Comparison of ENCODE assay signal across 8 mouse cellular contexts in genomic region chr3:103801631-103802531, GRCm38 (mm10). TPM values are rescaled to one million over a fixed set of nuclear protein-coding genes. Genes with fewer than 3 reads are reported as not detected.
A peak's percentile ranks its signal among the peaks of the same experiment; 100 is the strongest.
DNase-seq lines count a peak whose midpoint lies in the region; ATAC-seq and TF ChIP-seq lines count a peak whose summit lies in the region.

No protein-coding gene starts in this region.

- no peak overlapping the region for H3K9ac ChIP-seq in hindbrain, postnatal 0 days (replicated peaks; ENCODE audit: low read length)
- no peak overlapping the region for H3K9ac ChIP-seq in forebrain, embryonic 13.5 days

- H3K36me3 ChIP-seq in hindbrain, postnatal 0 days (ENCODE audit: insufficient read depth, low read length), result peaks cover 21% of the 10 kb centered on the region
- H3K36me3 ChIP-seq in forebrain, embryonic 13.5 days (ENCODE audit: poor library complexity, severe bottlenecking), result peaks cover 37% of the 10 kb centered on the region

- TF ChIP-seq CTCF in gastrocnemius, adult 2 months (IDR thresholded peaks at IDR 0.05), result no peak
- no peak for TF ChIP-seq CTCF in hindbrain, postnatal 0 days (IDR thresholded peaks at IDR 0.05; ENCODE audit: low read depth)

- no peaks in the 10 kb centered on the region for H3K4me1 ChIP-seq in hindbrain, postnatal 0 days (ENCODE audit: insufficient read depth, low read length)
- no peaks in the 10 kb centered on the region for H3K4me1 ChIP-seq in forebrain, embryonic 13.5 days

- peak; percentile 99 for DNase-seq in Muller cell, postnatal 12 days (ENCODE audit: inconsistent ontology term)
- DNase-seq in c-Kit-positive CD71-negative TER-119-negative erythroid progenitor cells, embryonic 14.5 days (ENCODE audit: low read depth), result peak; percentile 56
- DNase-seq in gastrocnemius, adult 2 months, result peak; percentile 87
- DNase-seq in hindbrain, postnatal 0 days (ENCODE audit: low spot score), result peak; percentile 64
- DNase-seq in layer of hippocampus, postnatal 36 days, result peak; percentile 68 to 73
- peak; percentile 77 for DNase-seq in lung, postnatal 14 days
- DNase-seq in spleen, postnatal 36 days (ENCODE audit: low spot score in 2 of 2), result peak; percentile 70 to 75

- intact Hi-C loops in gastrocnemius, adult 2 months (cut with DNase I), result no loop called here

- WGBS in hindbrain, postnatal 0 days, result 70% methylated on average over 10 of the region's 10 CpGs
- WGBS in forebrain, embryonic 13.5 days, result 91% methylated on average over 10 of the region's 10 CpGs

- peak; percentile 85 for ATAC-seq in hindbrain, postnatal 0 days
- ATAC-seq in forebrain, embryonic 13.5 days, result no peak

- H3K4me3 ChIP-seq in gastrocnemius, adult 2 months, result peak overlapping the region; percentile 37
- H3K4me3 ChIP-seq in hindbrain, postnatal 0 days (ENCODE audit: low read length), result no peak overlapping the region
- H3K4me3 ChIP-seq in forebrain, embryonic 13.5 days, result no peak overlapping the region

- no peak overlapping the region for H3K4me2 ChIP-seq in hindbrain, postnatal 0 days (ENCODE audit: low read depth, low read length)
- H3K4me2 ChIP-seq in forebrain, embryonic 13.5 days, result no peak overlapping the region

- H3K9me3 ChIP-seq in hindbrain, postnatal 0 days (ENCODE audit: low read length), result no peaks in the 10 kb centered on the region
- H3K9me3 ChIP-seq in forebrain, embryonic 13.5 days (replicated peaks), result no peaks in the 10 kb centered on the region

- no peaks in the 10 kb centered on the region for H3K27me3 ChIP-seq in hindbrain, postnatal 0 days (ENCODE audit: insufficient read depth, low read length)
- H3K27me3 ChIP-seq in forebrain, embryonic 13.5 days, result no peaks in the 10 kb centered on the region

- H3K27ac ChIP-seq in gastrocnemius, adult 2 months, result peak overlapping the region; percentile 88
- peak overlapping the region; percentile 57; the same call in 1 of the 2 replicates for H3K27ac ChIP-seq in hindbrain, postnatal 0 days
- no peak overlapping the region for H3K27ac ChIP-seq in forebrain, embryonic 13.5 days

RNA-seq across cellular contexts. Expression of gene Dclre1b, which starts 7.4 kb away (rescaled TPM):
- total RNA-seq in gastrocnemius, adult 2 months (2021), result 1 to 10 TPM; 6.4 to 8.6 TPM
- 3.0 and 7.9 TPM in 2 replicates for total RNA-seq in hindbrain, postnatal 0 days (2014; rRNA removed)
- polyA plus RNA-seq in hindbrain, postnatal 0 days (2015; fragmentation: Nextera tagmentation; extraction: Ambion mirVana), result 15.4 and 19.1 TPM in 2 replicates
- total RNA-seq in layer of hippocampus, postnatal 36 days (2021), result 10 to 100 TPM in 1 of 2 experiments, 1 to 10 TPM in 1; 5.9 to 14.0 TPM
- polyA plus RNA-seq in forebrain, embryonic 13.5 days (2015; fragmentation: Nextera tagmentation; extraction: Ambion mirVana), result 31.0 and 32.7 TPM in 2 replicates

RNA-seq across cellular contexts. Expression of gene Ap4b1, which starts 7.4 kb away (rescaled TPM):
- total RNA-seq in gastrocnemius, adult 2 months (2021), result 1 to 10 TPM; 7.1 to 8.8 TPM
- total RNA-seq in hindbrain, postnatal 0 days (2014; rRNA removed), result 16.1 and 25.8 TPM in 2 replicates
- polyA plus RNA-seq in hindbrain, postnatal 0 days (2015; fragmentation: Nextera tagmentation; extraction: Ambion mirVana), result 16.4 and 20.1 TPM in 2 replicates
- total RNA-seq in layer of hippocampus, postnatal 36 days (2021), result 10 to 100 TPM; 11.7 to 12.8 TPM
- polyA plus RNA-seq in forebrain, embryonic 13.5 days (2015; fragmentation: Nextera tagmentation; extraction: Ambion mirVana), result 23.2 and 25.0 TPM in 2 replicates

RNA-seq across cellular contexts. Expression of gene Gm43064, which starts 7.5 kb away (rescaled TPM):
- under 1 TPM; 0.46 to 0.47 TPM for total RNA-seq in gastrocnemius, adult 2 months (2021)
- 1.1 and 1.9 TPM in 2 replicates for total RNA-seq in hindbrain, postnatal 0 days (2014; rRNA removed)
- 0.24 TPM in 1 of 2 replicates, not detected in the other for polyA plus RNA-seq in hindbrain, postnatal 0 days (2015; fragmentation: Nextera tagmentation; extraction: Ambion mirVana)
- total RNA-seq in layer of hippocampus, postnatal 36 days (2021), result under 1 TPM; 0.25 to 0.58 TPM
- polyA plus RNA-seq in forebrain, embryonic 13.5 days (2015; fragmentation: Nextera tagmentation; extraction: Ambion mirVana), result not detected in 2 replicates

RNA-seq across cellular contexts. Expression of gene Hipk1, which starts 10.5 kb away (rescaled TPM):
- total RNA-seq in gastrocnemius, adult 2 months (2021), result 10 to 100 TPM; 67.2 to 73.7 TPM
- total RNA-seq in hindbrain, postnatal 0 days (2014; rRNA removed), result 52.6 and 59.3 TPM in 2 replicates
- 8.1 and 8.4 TPM in 2 replicates for polyA plus RNA-seq in hindbrain, postnatal 0 days (2015; fragmentation: Nextera tagmentation; extraction: Ambion mirVana)
- 100 to 1,000 TPM; 122 to 138 TPM for total RNA-seq in layer of hippocampus, postnatal 36 days (2021)
- 13.0 and 14.5 TPM in 2 replicates for polyA plus RNA-seq in forebrain, embryonic 13.5 days (2015; fragmentation: Nextera tagmentation; extraction: Ambion mirVana)

RNA-seq across cellular contexts. Expression of gene Bcl2l15, which starts 30.5 kb away (rescaled TPM):
- total RNA-seq in gastrocnemius, adult 2 months (2021), result under 1 TPM; 0.23 to 0.73 TPM
- total RNA-seq in hindbrain, postnatal 0 days (2014; rRNA removed), result not detected in 2 replicates
- polyA plus RNA-seq in hindbrain, postnatal 0 days (2015; fragmentation: Nextera tagmentation; extraction: Ambion mirVana), result 0.20 and 0.67 TPM in 2 replicates
- total RNA-seq in layer of hippocampus, postnatal 36 days (2021), result 1 to 10 TPM; 1.5 to 2.1 TPM
- polyA plus RNA-seq in forebrain, embryonic 13.5 days (2015; fragmentation: Nextera tagmentation; extraction: Ambion mirVana), result 0.44 TPM in 1 of 2 replicates, not detected in the other
